Mouse (Mus musculus) ES-E14 (cell line): Measurements from ENCODE around the gene Satb1. TPM values are rescaled to one million over a fixed set of nuclear protein-coding genes. Genes with fewer than 3 reads are reported as not detected.

Experiments used
- DNase-seq: peaks from one replicate; pipeline ENCODE4 v3.0.0-alpha.2; 2013; ENCODE audit warnings: low read depth, low spot score
- H3K27ac ChIP-seq: 2 replicates; pipeline ENCODE4 v1.5.1; 2012; ENCODE audit warnings: low read depth, mild to moderate bottlenecking, low read length, moderate library complexity, mixed read lengths; ENCODE audit not compliant: poor library complexity, insufficient read depth, severe bottlenecking
- H3K36me3 ChIP-seq: 2 replicates; pipeline ENCODE4 v1.6.1; 2012; ENCODE audit warnings: mild to moderate bottlenecking, low read length, moderate library complexity, mixed read lengths; ENCODE audit not compliant: control insufficient read depth, poor library complexity, insufficient read depth, severe bottlenecking
- H3K4me1 ChIP-seq, 2 experiments: fragments of 150-350 bp in 1 of 2; sonication (generic) in 1 of 2; 2 replicates each; pipeline ENCODE4 v1.6.1; 2012; ENCODE audit warnings: low read length in 2 of 2, mild to moderate bottlenecking in 1 of 2, mixed read lengths in 1 of 2; ENCODE audit not compliant: control insufficient read depth in 2 of 2, insufficient read depth in 2 of 2, poor library complexity in 1 of 2
- H3K4me3 ChIP-seq, 2 experiments: fragments of 150-350 bp in 1 of 2; sonication (generic) in 1 of 2; 2 replicates each; pipeline ENCODE4 v1.5.1; 2012; ENCODE audit warnings: low read length in 2 of 2, low read depth in 1 of 2, mild to moderate bottlenecking in 1 of 2, mixed read lengths in 1 of 2; ENCODE audit not compliant: insufficient read depth in 1 of 2, poor library complexity in 1 of 2, severe bottlenecking in 1 of 2
- H3K9ac ChIP-seq: 2 replicates; pipeline ENCODE4 v1.6.1; 2012; ENCODE audit warnings: low read depth, mild to moderate bottlenecking, low read length, mixed read lengths; ENCODE audit not compliant: poor library complexity, insufficient read depth, severe bottlenecking
- H3K9me3 ChIP-seq: fragments of 150-350 bp; sonication (generic); 2 replicates; pipeline ENCODE4 v1.6.1; 2012; ENCODE audit warnings: low read depth, mild to moderate bottlenecking, low read length; ENCODE audit not compliant: control insufficient read depth, insufficient read depth
- CHD2 ChIP-seq: IDR thresholded peaks from 2 replicates; pipeline ENCODE4 v1.6.1; 2014; ENCODE audit warnings: mild to moderate bottlenecking, low read depth, low read length, inconsistent platforms
- HCFC1 ChIP-seq: IDR thresholded peaks from 2 replicates; pipeline ENCODE4 v1.6.1; 2012; ENCODE audit warnings: low read length, inconsistent platforms, borderline replicate concordance; ENCODE audit not compliant: insufficient read depth
- MAFK ChIP-seq: IDR thresholded peaks from 2 replicates; pipeline ENCODE4 v1.6.1; 2014; ENCODE audit warnings: mild to moderate bottlenecking, low read depth, low read length, inconsistent platforms; ENCODE audit not compliant: insufficient read depth
- ZC3H11A ChIP-seq: IDR thresholded peaks from 2 replicates; pipeline ENCODE4 v1.6.1; 2012; ENCODE audit warnings: low read depth, mild to moderate bottlenecking, inconsistent platforms, low read length, borderline replicate concordance
- ZNF384 ChIP-seq: IDR thresholded peaks from 2 replicates; pipeline ENCODE4 v1.6.1; 2012; ENCODE audit warnings: low read depth, low read length, inconsistent platforms
- in situ Hi-C, 2 experiments: fragments of 600-800 bp; cut with MboI; formaldehyde crosslinking; loops; one replicate each; pipeline ENCODE4 v1.15.1; 2025; ENCODE audit warnings: low sequenced_read_pairs in 2 of 2, inconsistent platforms in 1 of 2; ENCODE audit not compliant: unreplicated experiment in 2 of 2
- total RNA-seq: library from RNA; depleted of rRNA; stranded (reverse); fragments of 300-350 nt; gene quantifications from 2 replicates; pipeline ENCODE4 v1.2.3, GENCODE M21; 2012

Satb1 gene
- total RNA-seq, 1 experiment: 4.1 TPM

GRCm38 (mm10) chr17:51831121-51831701 is 1.9 kb downstream of the Satb1 start:
- Histone ChIP-seq H3K27ac (no peak overlapping the region), H3K4me1 (no peaks in the 10 kb centered on the region; a peak in 1 of 4 replicates), H3K36me3 (no peaks in the 10 kb centered on the region), H3K9me3 (no peaks in the 10 kb centered on the region), H3K4me3 (peak overlapping the region; percentile 77 to 84), H3K9ac (no peak overlapping the region)
- in situ Hi-C loops: no loop called here
- DNase-seq: no peak
- TF ChIP-seq ZC3H11A (no peak), MAFK (no peak), CHD2 (no peak), HCFC1 (no peak)

- H3K4me1 ChIP-seq: no peaks in the 10 kb centered on the region
- no peak for DNase-seq
- H3K27ac ChIP-seq: no peak overlapping the region
- H3K36me3 ChIP-seq: no peaks in the 10 kb centered on the region
- no peaks in the 10 kb centered on the region for H3K9me3 ChIP-seq
- in situ Hi-C loops: no loop called here
- TF ChIP-seq ZC3H11A: no peak
- TF ChIP-seq MAFK: no peak
- no peak for TF ChIP-seq ZNF384
- TF ChIP-seq HCFC1: no peak
- H3K9ac ChIP-seq: no peak overlapping the region
- no peak overlapping the region for H3K4me3 ChIP-seq
These were observed 3.7 kb downstream of the Satb1 start for GRCm38 (mm10) chr17:51829436-51829835.

DNA sequence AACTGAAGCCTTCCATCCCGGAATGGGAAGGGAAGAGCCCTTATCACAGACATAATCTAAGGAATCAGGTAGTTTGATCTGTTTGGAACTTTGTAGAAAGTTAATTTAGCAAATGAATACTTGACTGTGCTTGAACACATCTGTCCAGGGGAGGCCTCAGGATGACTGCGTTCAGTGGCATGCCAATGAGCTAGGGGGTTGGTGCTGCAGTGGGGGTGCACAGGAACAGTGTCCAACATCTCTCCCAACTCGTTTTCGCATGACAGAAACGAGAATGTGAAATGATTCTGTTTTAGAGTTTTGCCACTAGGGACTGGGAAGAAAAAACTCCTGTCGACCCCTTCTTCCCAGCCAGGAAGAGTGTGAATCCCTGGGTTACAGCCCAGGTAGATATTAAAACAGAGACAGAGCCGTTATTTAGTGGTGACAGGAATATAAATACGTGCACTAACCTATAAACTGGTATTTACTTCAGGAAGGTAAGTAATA is 5.1 kb downstream of the Satb1 start:
- Histone ChIP-seq H3K9me3 (no peaks in the 10 kb centered on the region), H3K4me1 (no peaks in the 10 kb centered on the region), H3K4me3 (no peak overlapping the region), H3K9ac (no peak overlapping the region), H3K36me3 (no peaks in the 10 kb centered on the region), H3K27ac (no peak overlapping the region)
- in situ Hi-C loops: no loop called here
- no peak for DNase-seq
- TF ChIP-seq ZNF384: no peak
- no peak for TF ChIP-seq MAFK
- TF ChIP-seq ZC3H11A: no peak
- TF ChIP-seq HCFC1: no peak
- no peak for TF ChIP-seq CHD2

DNA sequence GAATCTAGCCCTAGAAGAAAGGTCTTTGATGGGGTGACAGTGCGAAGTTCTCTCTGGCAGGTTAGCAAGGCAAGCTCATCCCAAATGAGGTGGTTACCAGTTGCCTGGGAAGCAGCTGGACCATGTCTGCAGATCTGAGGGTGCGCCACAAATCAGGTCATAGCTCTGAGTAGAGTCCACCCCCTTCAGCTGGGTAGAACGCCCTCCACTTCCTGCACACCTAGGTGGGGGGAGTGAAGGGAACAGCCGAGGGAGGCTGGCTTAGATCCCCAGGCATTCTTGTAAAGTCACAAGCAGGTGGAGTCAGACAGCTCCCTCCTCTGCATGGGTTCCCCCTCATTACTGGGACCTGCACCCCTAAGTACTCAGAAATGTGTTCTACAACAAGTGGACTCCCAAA is 6.6 kb downstream of the Satb1 start:
- in situ Hi-C loops: no loop called here

More for the DNA sequence above, 6.6 kb downstream of the Satb1 start:
- TF ChIP-seq CHD2: no peak
- TF ChIP-seq HCFC1: no peak
- no peak for TF ChIP-seq ZC3H11A
- no peak for TF ChIP-seq ZNF384
- no peak for TF ChIP-seq MAFK
- Histone ChIP-seq H3K4me1 (no peaks in the 10 kb centered on the region), H3K9ac (no peak overlapping the region), H3K9me3 (no peaks in the 10 kb centered on the region), H3K27ac (no peak overlapping the region), H3K36me3 (no peaks in the 10 kb centered on the region), H3K4me3 (no peak overlapping the region)
- no peak for DNase-seq
